Mouse (Mus musculus) cerebellum, adult 2 months (tissue): ENCODE measurements around the gene Tti1.

Experiments
- CTCF ChIP-seq: fragments of 200-500 bp; IDR thresholded peaks from 2 replicates; pipeline ENCODE4 v1.5.1; 2011; ENCODE audit warnings: low read depth, mild to moderate bottlenecking, control low read depth, low read length, moderate library complexity, borderline replicate concordance; ENCODE audit not compliant: insufficient read depth
- POLR2A ChIP-seq: fragments of 200-500 bp; IDR thresholded peaks from 2 replicates; pipeline ENCODE4 v1.6.1; 2011; ENCODE audit warnings: low read length, control low read depth, borderline replicate concordance; ENCODE audit not compliant: insufficient read depth

- TF ChIP-seq CTCF, result no peak
- TF ChIP-seq POLR2A, result no peak
These were observed 34.8 kb upstream of the Tti1 start for GRCm38 (mm10) chr2:158063036-158063435.
